Mouse (Mus musculus) heart, adult 9 months (tissue): ENCODE measurements around the gene Foxf2.
A peak's percentile ranks its signal among the peaks of the same experiment; 100 is the strongest.

ENCODE experiments used
- DNase-seq, 2 experiments: peaks; one replicate each; pipeline ENCODE4 v3.0.0; 2022; ENCODE audit warnings: low spot score in 2 of 2

Gene Foxf2

GRCm38 (mm10) chr13:31626183-31626801 is 676 bp downstream of the Foxf2 start:
- no peak for DNase-seq

GRCm38 (mm10) chr13:31626991-31627625 is 1.5 kb downstream of the Foxf2 start:
- DNase-seq: no peak

GRCm38 (mm10) chr13:31627864-31628690 is 2.5 kb downstream of the Foxf2 start:
- DNase-seq: no peak

GRCm38 (mm10) chr13:31628691-31629180 is 3.1 kb downstream of the Foxf2 start:
- DNase-seq: no peak

GRCm38 (mm10) chr13:31629321-31629851 is 3.8 kb downstream of the Foxf2 start:
- DNase-seq: no peak

- DNase-seq: no peak
These were observed 4.4 kb downstream of the Foxf2 start for GRCm38 (mm10) chr13:31630051-31630450.

GRCm38 (mm10) chr13:31630551-31630950 is 4.9 kb downstream of the Foxf2 start:
- no peak for DNase-seq

GRCm38 (mm10) chr13:31631291-31631690 is 5.7 kb downstream of the Foxf2 start:
- no peak for DNase-seq

- peak; percentile 8 to 51 for DNase-seq
These were observed 6.8 kb downstream of the Foxf2 start for GRCm38 (mm10) chr13:31632450-31632849.

GRCm38 (mm10) chr13:31633259-31633658 is 7.6 kb downstream of the Foxf2 start:
- no peak for DNase-seq

- no peak for DNase-seq
These were observed 9.9 kb downstream of the Foxf2 start for GRCm38 (mm10) chr13:31635546-31635945.

- DNase-seq: no peak
These were observed 15.9 kb downstream of the Foxf2 start for GRCm38 (mm10) chr13:31641517-31641916.

GRCm38 (mm10) chr13:31652131-31652745 is 26.6 kb downstream of the Foxf2 start:
- no peak for DNase-seq

- no peak for DNase-seq
These were observed 30.6 kb downstream of the Foxf2 start for GRCm38 (mm10) chr13:31656249-31656648.

GRCm38 (mm10) chr13:31658212-31658611 is 32.6 kb downstream of the Foxf2 start:
- DNase-seq: no peak

- peak in 1 of 2 experiments; percentile 22 for DNase-seq
These were observed 33.3 kb downstream of the Foxf2 start for GRCm38 (mm10) chr13:31658963-31659362.

- no peak for DNase-seq
These were observed 35.6 kb downstream of the Foxf2 start for GRCm38 (mm10) chr13:31661211-31661610.

- DNase-seq: no peak
These were observed 39.8 kb downstream of the Foxf2 start for GRCm38 (mm10) chr13:31665376-31665775.

- no peak for DNase-seq
These were observed 42.4 kb downstream of the Foxf2 start for GRCm38 (mm10) chr13:31667919-31668524.

- no peak for DNase-seq
These were observed 46.5 kb downstream of the Foxf2 start for GRCm38 (mm10) chr13:31672093-31672492.
